Mouse (Mus musculus): Measurements from ENCODE around the gene Sdf2l1. TPM values are rescaled to one million over a fixed set of nuclear protein-coding genes. Genes with fewer than 3 reads are reported as not detected.

The Sdf2l1 gene
- 43.7 TPM for polyA plus RNA-seq (2015; fragmentation: Illumina TruSeq; extraction: RNeasy Lipid Tissue Mini Kit (QIAGEN cat#74804); ENCODE audit: insufficient read depth, low replicate concordance)

GRCm38 (mm10) chr16:17132089-17132905 lies at the start of gene Sdf2l1:
Gene Sdf2l1, minus strand, starts transcription at chr16:17132383.

GRCm38 (mm10) chr16:17146772-17147235 lies 14.6 kb upstream of the Sdf2l1 start, which contains the start of gene Ccdc116:
Gene Ccdc116, minus strand, starts transcription at chr16:17147229.

GRCm38 (mm10) chr16:17144339-17144738 lies 12.2 kb upstream of the Sdf2l1 start, which contains the start of gene Ydjc:
Gene Ydjc, plus strand, starts transcription at chr16:17144621.

GRCm38 (mm10) chr16:17124871-17125520 lies 7.2 kb downstream of the Sdf2l1 start, which contains the start of gene 2610318N02Rik:
Gene 2610318N02Rik, minus strand, starts transcription at chr16:17125167.

GRCm38 (mm10) chr16:17110771-17111743 lies 21.1 kb downstream of the Sdf2l1 start, which contains the start of gene Ppil2:
Gene Ppil2, minus strand, starts transcription at chr16:17111257.

Other genes with a start within 250 kb of the Sdf2l1 start
- gene Ppm1f, start 235.9 kb downstream of the Sdf2l1 start, polyA plus RNA-seq (2015; fragmentation: Illumina TruSeq; extraction: RNeasy Lipid Tissue Mini Kit (QIAGEN cat#74804); ENCODE audit: insufficient read depth, low replicate concordance): 17.6 TPM
- gene Mapk1, start 149.0 kb downstream of the Sdf2l1 start, polyA plus RNA-seq (2015; fragmentation: Illumina TruSeq; extraction: RNeasy Lipid Tissue Mini Kit (QIAGEN cat#74804); ENCODE audit: insufficient read depth, low replicate concordance): 218 TPM
- 0.62 TPM for gene Ypel1, start 62.7 kb downstream of the Sdf2l1 start, polyA plus RNA-seq (2015; fragmentation: Illumina TruSeq; extraction: RNeasy Lipid Tissue Mini Kit (QIAGEN cat#74804); ENCODE audit: insufficient read depth, low replicate concordance)
- 141 TPM for gene Ppil2, start 21.1 kb downstream of the Sdf2l1 start, polyA plus RNA-seq (2015; fragmentation: Illumina TruSeq; extraction: RNeasy Lipid Tissue Mini Kit (QIAGEN cat#74804); ENCODE audit: insufficient read depth, low replicate concordance)
- gene 2610318N02Rik, start 7.2 kb downstream of the Sdf2l1 start, polyA plus RNA-seq (2015; fragmentation: Illumina TruSeq; extraction: RNeasy Lipid Tissue Mini Kit (QIAGEN cat#74804); ENCODE audit: insufficient read depth, low replicate concordance): 5.1 TPM
- 2.1 TPM for gene Ydjc, start 12.2 kb upstream of the Sdf2l1 start, polyA plus RNA-seq (2015; fragmentation: Illumina TruSeq; extraction: RNeasy Lipid Tissue Mini Kit (QIAGEN cat#74804); ENCODE audit: insufficient read depth, low replicate concordance)
- gene Ccdc116, start 14.8 kb upstream of the Sdf2l1 start, polyA plus RNA-seq (2015; fragmentation: Illumina TruSeq; extraction: RNeasy Lipid Tissue Mini Kit (QIAGEN cat#74804); ENCODE audit: insufficient read depth, low replicate concordance): 1.4 TPM
- gene Ube2l3, start 70.3 kb upstream of the Sdf2l1 start, polyA plus RNA-seq (2015; fragmentation: Illumina TruSeq; extraction: RNeasy Lipid Tissue Mini Kit (QIAGEN cat#74804); ENCODE audit: insufficient read depth, low replicate concordance): 194 TPM
- gene Rimbp3, start 76.2 kb upstream of the Sdf2l1 start, polyA plus RNA-seq (2015; fragmentation: Illumina TruSeq; extraction: RNeasy Lipid Tissue Mini Kit (QIAGEN cat#74804); ENCODE audit: insufficient read depth, low replicate concordance): 0.04 TPM
- gene Hic2, start 101.2 kb upstream of the Sdf2l1 start, polyA plus RNA-seq (2015; fragmentation: Illumina TruSeq; extraction: RNeasy Lipid Tissue Mini Kit (QIAGEN cat#74804); ENCODE audit: insufficient read depth, low replicate concordance): 1.0 TPM
- gene Tmem191c, start 143.7 kb upstream of the Sdf2l1 start, polyA plus RNA-seq (2015; fragmentation: Illumina TruSeq; extraction: RNeasy Lipid Tissue Mini Kit (QIAGEN cat#74804); ENCODE audit: insufficient read depth, low replicate concordance): 7.9 TPM
- 0.11 TPM for gene Serpind1, start 199.0 kb upstream of the Sdf2l1 start, polyA plus RNA-seq (2015; fragmentation: Illumina TruSeq; extraction: RNeasy Lipid Tissue Mini Kit (QIAGEN cat#74804); ENCODE audit: insufficient read depth, low replicate concordance)